Mouse (Mus musculus): ENCODE results near the gene Mrvi1.

The Mrvi1 gene

GRCm38 (mm10) chr7:110876965-110877364, 105.3 kb downstream of the Mrvi1 start:
- no peak for DNase-seq

GRCm38 (mm10) chr7:110868807-110869206, 113.5 kb downstream of the Mrvi1 start:
- DNase-seq: no peak

GRCm38 (mm10) chr7:110867116-110867515, 115.1 kb downstream of the Mrvi1 start:
- DNase-seq: no peak

- DNase-seq: no peak
Measured at GRCm38 (mm10) chr7:110866021-110866420, 116.2 kb downstream of the Mrvi1 start.

- DNase-seq: no peak
Measured at GRCm38 (mm10) chr7:110865570-110865969, 116.7 kb downstream of the Mrvi1 start.

- DNase-seq: no peak
Measured at GRCm38 (mm10) chr7:110865038-110865437, 117.2 kb downstream of the Mrvi1 start.

GRCm38 (mm10) chr7:110862751-110863289, 119.4 kb downstream of the Mrvi1 start, which contains the start of gene Lyve1:
Gene Lyve1, minus strand, starts transcription at chr7:110863239.
- DNase-seq: no peak

GRCm38 (mm10) chr7:110860129-110860528, 122.1 kb downstream of the Mrvi1 start:
- no peak for DNase-seq

- DNase-seq: no peak
Measured at GRCm38 (mm10) chr7:110855604-110856003, 126.7 kb downstream of the Mrvi1 start.

GRCm38 (mm10) chr7:110854927-110855546, 127.2 kb downstream of the Mrvi1 start:
- no peak for DNase-seq

GRCm38 (mm10) chr7:110854519-110854918, 127.7 kb downstream of the Mrvi1 start:
- no peak for DNase-seq

- DNase-seq: no peak
Measured at GRCm38 (mm10) chr7:110853611-110854010, 128.7 kb downstream of the Mrvi1 start.

GRCm38 (mm10) chr7:110851541-110852203, 130.6 kb downstream of the Mrvi1 start:
- DNase-seq: no peak

- DNase-seq: no peak
Measured at GRCm38 (mm10) chr7:110848371-110848770, 133.9 kb downstream of the Mrvi1 start.

GRCm38 (mm10) chr7:110847321-110847720, 134.9 kb downstream of the Mrvi1 start:
- no peak for DNase-seq

- peak; percentile 93 for DNase-seq
Measured at GRCm38 (mm10) chr7:110843916-110844874, 138.1 kb downstream of the Mrvi1 start, which contains the start of gene Rnf141. Gene Rnf141, minus strand, starts transcription at chr7:110844457.

- DNase-seq: no peak
Measured at GRCm38 (mm10) chr7:110840332-110840731, 141.9 kb downstream of the Mrvi1 start.

- no peak for DNase-seq
Measured at GRCm38 (mm10) chr7:110834522-110834921, 147.7 kb downstream of the Mrvi1 start.

- no peak for DNase-seq
Measured at GRCm38 (mm10) chr7:110834018-110834417, 148.2 kb downstream of the Mrvi1 start.

- DNase-seq: no peak
Measured at GRCm38 (mm10) chr7:110833024-110833423, 149.2 kb downstream of the Mrvi1 start.

GRCm38 (mm10) chr7:110823995-110824953, 158.0 kb downstream of the Mrvi1 start:
- DNase-seq: no peak

GRCm38 (mm10) chr7:110823593-110823992, 158.7 kb downstream of the Mrvi1 start:
- no peak for DNase-seq
